In the genomic region with DNA sequence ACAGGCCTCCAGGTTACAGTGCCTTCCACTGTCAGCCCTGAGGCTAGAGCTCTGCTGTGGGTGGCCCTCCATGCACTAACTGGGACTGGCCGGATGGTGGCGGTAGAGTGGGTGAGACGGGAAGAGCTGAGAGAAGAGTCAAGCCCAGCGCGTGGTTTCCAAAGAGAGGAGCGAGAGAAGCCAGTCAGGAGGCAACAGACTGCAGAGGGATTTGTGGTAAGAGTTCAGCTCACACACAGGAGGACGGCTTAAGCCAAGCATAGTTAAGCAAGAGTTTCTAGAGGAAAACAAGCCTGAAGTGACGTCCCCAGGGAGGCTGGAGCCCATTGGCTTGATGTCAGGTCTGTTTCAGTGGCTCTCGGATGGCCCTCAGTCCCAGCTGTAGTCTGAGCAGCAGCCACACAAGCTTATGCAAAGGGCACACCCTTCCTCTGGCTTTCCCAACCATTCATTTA, we compare ENCODE assay signal across 8 mouse cellular contexts.
DNase-seq lines count a peak whose midpoint lies in the region; ATAC-seq and TF ChIP-seq lines count a peak whose summit lies in the region.

No protein-coding gene starts in this region.

- no peaks in the 10 kb centered on the region for H3K36me3 ChIP-seq in embryonic facial prominence, embryonic 12.5 days
- no peaks in the 10 kb centered on the region for H3K36me3 ChIP-seq in heart, adult 2 months (ENCODE audit: control insufficient read depth, insufficient read depth, low read length)
- no peaks in the 10 kb centered on the region for H3K36me3 ChIP-seq in kidney, adult 2 months (ENCODE audit: control insufficient read depth, insufficient read depth, low read length)
- no peaks in the 10 kb centered on the region for H3K36me3 ChIP-seq in limb, embryonic 11.5 days (ENCODE audit: control insufficient read depth, insufficient read depth, low read length)
- no peaks in the 10 kb centered on the region for H3K36me3 ChIP-seq in midbrain, embryonic 14.5 days (ENCODE audit: control insufficient read depth, insufficient read depth, low read length)

- peak overlapping the region; percentile 25 for H3K4me2 ChIP-seq in embryonic facial prominence, embryonic 12.5 days (replicated peaks)
- peak overlapping the region; percentile 32; the same call in 1 of the 2 replicates for H3K4me2 ChIP-seq in limb, embryonic 11.5 days (ENCODE audit: low read depth, severe bottlenecking)
- peak overlapping the region; percentile 32 for H3K4me2 ChIP-seq in midbrain, embryonic 14.5 days (ENCODE audit: low read length)

- WGBS in embryonic facial prominence, embryonic 12.5 days = 4% methylated on average over 9 of the region's 9 CpGs
- 3% methylated on average over 9 of the region's 9 CpGs for WGBS in heart, adult 2 months
- 12% methylated on average over 9 of the region's 9 CpGs for WGBS in kidney, adult 2 months
- WGBS in limb, embryonic 11.5 days = 3% methylated on average over 9 of the region's 9 CpGs
- WGBS in midbrain, embryonic 14.5 days = 3% methylated on average over 9 of the region's 9 CpGs

- TF ChIP-seq POLR2A in heart, adult 2 months (IDR thresholded peaks at IDR 0.05; ENCODE audit: insufficient read depth, low read depth, low read length) = 0 out of 2 replicates have a peak, but pooled peaks have one; percentile 11
- no peak for TF ChIP-seq POLR2A in kidney, adult 2 months (IDR thresholded peaks at IDR 0.05; ENCODE audit: low read depth, low read length)

- no peaks in the 10 kb centered on the region for H3K9me3 ChIP-seq in embryonic facial prominence, embryonic 12.5 days
- H3K9me3 ChIP-seq in limb, embryonic 11.5 days (ENCODE audit: control insufficient read depth, low read length) = no peaks in the 10 kb centered on the region
- H3K9me3 ChIP-seq in midbrain, embryonic 14.5 days (ENCODE audit: control insufficient read depth, low read length) = no peaks in the 10 kb centered on the region

- H3K27ac ChIP-seq in embryonic facial prominence, embryonic 12.5 days = no peak overlapping the region
- H3K27ac ChIP-seq in heart, adult 2 months = no peak overlapping the region
- H3K27ac ChIP-seq in kidney, adult 2 months (ENCODE audit: insufficient read depth, low read depth, low read length) = no peak overlapping the region
- no peak overlapping the region for H3K27ac ChIP-seq in limb, embryonic 11.5 days (replicated peaks; ENCODE audit: low read depth, low read length)
- H3K27ac ChIP-seq in midbrain, embryonic 14.5 days (replicated peaks; ENCODE audit: low read depth, low read length) = no peak overlapping the region

- H3K4me3 ChIP-seq in embryonic facial prominence, embryonic 12.5 days = no peak overlapping the region
- H3K4me3 ChIP-seq in heart, adult 2 months = peak overlapping the region; percentile 8; the same call in 1 of the 2 replicates
- H3K4me3 ChIP-seq in kidney, adult 2 months (ENCODE audit: insufficient read depth, low read depth, low read length) = no peak overlapping the region
- H3K4me3 ChIP-seq in limb, embryonic 11.5 days (ENCODE audit: low read depth, low read length) = no peak overlapping the region
- no peak overlapping the region for H3K4me3 ChIP-seq in midbrain, embryonic 14.5 days (replicated peaks; ENCODE audit: low read depth, low read length)

- no peaks in the 10 kb centered on the region; the same call in 1 of the 2 replicates for H3K27me3 ChIP-seq in embryonic facial prominence, embryonic 12.5 days
- no peaks in the 10 kb centered on the region for H3K27me3 ChIP-seq in heart, adult 2 months (ENCODE audit: control insufficient read depth, insufficient read depth, low read length)
- H3K27me3 ChIP-seq in kidney, adult 2 months (replicated peaks; ENCODE audit: control insufficient read depth, insufficient read depth, low read length) = no peaks in the 10 kb centered on the region
- no peaks in the 10 kb centered on the region for H3K27me3 ChIP-seq in limb, embryonic 11.5 days (ENCODE audit: control insufficient read depth, insufficient read depth, low read length)
- no peaks in the 10 kb centered on the region for H3K27me3 ChIP-seq in midbrain, embryonic 14.5 days (ENCODE audit: control insufficient read depth, insufficient read depth, low read length)

- no peaks in the 10 kb centered on the region for H3K79me2 ChIP-seq in heart, adult 2 months (replicated peaks; ENCODE audit: control insufficient read depth, insufficient read depth, low read length)

- peak; percentile 96 for TF ChIP-seq CTCF in heart, adult 2 months (IDR thresholded peaks at IDR 0.05)
- TF ChIP-seq CTCF in kidney, adult 2 months (conservative IDR thresholded peaks at IDR 0.05; ENCODE audit: insufficient read depth, insufficient read length, low read depth, low read length) = peak; percentile 86

- 0 out of 2 replicates have a peak overlapping the region, but pooled peaks have one; percentile 5 for H3K9ac ChIP-seq in embryonic facial prominence, embryonic 12.5 days
- H3K9ac ChIP-seq in heart, adult 2 months (ENCODE audit: low read depth, low read length) = no peak overlapping the region
- H3K9ac ChIP-seq in limb, embryonic 11.5 days (ENCODE audit: low read length) = no peak overlapping the region; the same call in 1 of the 2 replicates
- H3K9ac ChIP-seq in midbrain, embryonic 14.5 days (replicated peaks; ENCODE audit: low read length) = no peak overlapping the region

- ATAC-seq in embryonic facial prominence, embryonic 12.5 days (ENCODE audit: insufficient number of reproducible peaks, insufficient read depth, low FRiP score, low TSS enrichment) = peak; percentile 41; the same call in 1 of the 2 replicates
- ATAC-seq in limb, embryonic 11.5 days (ENCODE audit: insufficient number of reproducible peaks, low FRiP score, low TSS enrichment, low read depth) = peak; percentile 56; the same call in 1 of the 2 replicates
- ATAC-seq in midbrain, embryonic 14.5 days (ENCODE audit: low FRiP score, low TSS enrichment) = peak; percentile 56; the same call in 1 of the 2 replicates

- TF ChIP-seq EP300 in heart, adult 2 months (IDR thresholded peaks at IDR 0.05; ENCODE audit: insufficient read depth, low read depth, low read length) = peak; percentile 67

- H3K4me1 ChIP-seq in embryonic facial prominence, embryonic 12.5 days = peaks cover 6% of the 10 kb centered on the region; the same call in 1 of the 2 replicates
- H3K4me1 ChIP-seq in heart, adult 2 months (ENCODE audit: control insufficient read depth, insufficient read depth, low read length) = peaks cover 7% of the 10 kb centered on the region
- H3K4me1 ChIP-seq in kidney, adult 2 months (ENCODE audit: control insufficient read depth, insufficient read depth, low read length) = peaks cover 19% of the 10 kb centered on the region
- H3K4me1 ChIP-seq in limb, embryonic 11.5 days (ENCODE audit: control insufficient read depth, insufficient read depth, low read length) = peaks cover 6% of the 10 kb centered on the region
- 0 out of 2 replicates have a peak, but pooled peaks cover 6% of the 10 kb centered on the region for H3K4me1 ChIP-seq in midbrain, embryonic 14.5 days (ENCODE audit: control insufficient read depth, insufficient read depth, low read length)

- DNase-seq in 3134 (ENCODE audit: extremely low read depth, insufficient read length, low spot score) = peak; percentile 73
- peak; percentile 91 for DNase-seq in adrenal gland, postnatal 25 days
- peak; percentile 89 to 91 for DNase-seq in heart, adult 2 months
- peak; percentile 80 for DNase-seq in kidney, adult 2 months
- peak; percentile 91 for DNase-seq in limb, embryonic 11.5 days (ENCODE audit: low spot score)
- DNase-seq in midbrain, embryonic 14.5 days = peak; percentile 88
- peak; percentile 61 for DNase-seq in spleen, adult 12 weeks (ENCODE audit: low spot score)

- intact Hi-C loops in heart, adult 2 months (cut with DNase I) = loop anchor here (2.0 to 5.0 kb wide), 5 partner anchors 168 to 822 kb away; partner anchors contain the start of gene Rheb
